Mouse (Mus musculus) lung, embryonic 15.5 days (tissue): ENCODE measurements around the gene Rogdi. TPM values are rescaled to one million over a fixed set of nuclear protein-coding genes. Genes with fewer than 3 reads are reported as not detected.

ENCODE experiments used
- ATAC-seq: fragments of 200-750 bp; cut with Nextera tagmentation; 2 replicates; pipeline ENCODE4 v1.8.0; 2017; ENCODE audit warnings: moderate number of reproducible peaks, borderline replicate concordance; ENCODE audit not compliant: low FRiP score, low TSS enrichment; ENCODE audit errors: extremely low read depth
- H3K27ac ChIP-seq: fragments of 300-500 bp; sonication (generic); 2 replicates; pipeline ENCODE4 v1.5.1; 2015; ENCODE audit warnings: moderate library complexity, mild to moderate bottlenecking, inconsistent platforms
- H3K27me3 ChIP-seq: fragments of 300-500 bp; sonication (generic); 2 replicates; pipeline ENCODE4 v1.6.1; 2015; ENCODE audit warnings: inconsistent platforms
- H3K36me3 ChIP-seq: fragments of 300-500 bp; sonication (generic); 2 replicates; pipeline ENCODE4 v1.6.1; 2015; ENCODE audit warnings: inconsistent platforms
- H3K4me1 ChIP-seq: fragments of 300-500 bp; sonication (generic); 2 replicates; pipeline ENCODE4 v1.6.1; 2015; ENCODE audit warnings: inconsistent platforms
- H3K4me2 ChIP-seq: fragments of 300-500 bp; sonication (generic); 2 replicates; pipeline ENCODE4 v1.6.1; 2015; ENCODE audit warnings: inconsistent platforms, mild to moderate bottlenecking, moderate library complexity
- H3K4me3 ChIP-seq: fragments of 300-500 bp; sonication (generic); 2 replicates; pipeline ENCODE4 v1.5.1; 2015; ENCODE audit warnings: mild to moderate bottlenecking, inconsistent platforms
- H3K9ac ChIP-seq: fragments of 300-500 bp; sonication (generic); 2 replicates; pipeline ENCODE4 v1.6.1; 2015; ENCODE audit warnings: inconsistent platforms
- H3K9me3 ChIP-seq: fragments of 300-500 bp; sonication (generic); 2 replicates; pipeline ENCODE4 v1.6.1; 2016; ENCODE audit warnings: inconsistent platforms
- WGBS: fragments of 180-500 bp; shearing (Covaris S2); methylation state at CpG from one replicate; pipeline ENCODE4 v1.1.7; 2015; 5-methylcytosine and 5-hydroxymethylcytosine counted together
- polyA plus RNA-seq: library from polyadenylated mRNA; unstranded; fragments of >200 nt; fragmentation: Nextera tagmentation; extraction: Ambion mirVana; gene quantifications from 2 replicates; pipeline ENCODE4 v1.2.1, GENCODE M21; 2015

Gene Rogdi
- polyA plus RNA-seq, 1 experiment from 2014 or later: 60.3 TPM

GRCm38 (mm10) chr16:5012036-5013005 lies 1.0 kb downstream of the Rogdi start:
- no peak for ATAC-seq
- Histone ChIP-seq H3K4me2 (peak overlapping the region; percentile 85), H3K27ac (no peak overlapping the region), H3K4me3 (peak overlapping the region; percentile 82), H3K9me3 (no peaks in the 10 kb centered on the region), H3K36me3 (peaks cover 32% of the 10 kb centered on the region), H3K27me3 (no peaks in the 10 kb centered on the region), H3K9ac (peak overlapping the region; percentile 64), H3K4me1 (peaks cover 9% of the 10 kb centered on the region)
- 41% methylated on average over 13 of the region's 13 CpGs for WGBS

GRCm38 (mm10) chr16:5011285-5011684 lies 2.1 kb downstream of the Rogdi start:
- Histone ChIP-seq H3K9me3 (no peaks in the 10 kb centered on the region), H3K4me3 (no peak overlapping the region), H3K4me1 (peaks cover 9% of the 10 kb centered on the region), H3K36me3 (peaks cover 22% of the 10 kb centered on the region), H3K27ac (no peak overlapping the region), H3K4me2 (no peak overlapping the region), H3K27me3 (no peaks in the 10 kb centered on the region), H3K9ac (no peak overlapping the region)
- no peak for ATAC-seq
- 84% methylated on average over 7 of the region's 7 CpGs for WGBS

GRCm38 (mm10) chr16:5010371-5010935 lies 2.9 kb downstream of the Rogdi start:
- ATAC-seq: no peak
- Histone ChIP-seq H3K4me2 (no peak overlapping the region), H3K9ac (no peak overlapping the region), H3K4me1 (peaks cover 9% of the 10 kb centered on the region), H3K9me3 (no peaks in the 10 kb centered on the region), H3K27me3 (no peaks in the 10 kb centered on the region), H3K27ac (no peak overlapping the region), H3K4me3 (no peak overlapping the region), H3K36me3 (peaks cover 13% of the 10 kb centered on the region)
- WGBS: 88% methylated on average over 10 of the region's 10 CpGs

- Histone ChIP-seq H3K4me1 (peaks cover 9% of the 10 kb centered on the region), H3K27me3 (no peaks in the 10 kb centered on the region), H3K36me3 (no peaks in the 10 kb centered on the region), H3K4me2 (peak overlapping the region; percentile 50), H3K4me3 (peak overlapping the region; percentile 24), H3K9ac (no peak overlapping the region), H3K9me3 (no peaks in the 10 kb centered on the region), H3K27ac (no peak overlapping the region)
- no peak for ATAC-seq
- WGBS: 77% methylated on average over 12 of the region's 12 CpGs
Observed at GRCm38 (mm10) chr16:5008076-5008475, 5.3 kb downstream of the Rogdi start.

- H3K4me3 ChIP-seq: peak overlapping the region; percentile 24
- no peak for ATAC-seq
- H3K27ac ChIP-seq: 0 out of 2 replicates have a peak overlapping the region, but pooled peaks have one; percentile 13
- H3K9ac ChIP-seq: no peak overlapping the region
- 31% methylated on average over 6 of the region's 6 CpGs for WGBS
- H3K27me3 ChIP-seq: no peaks in the 10 kb centered on the region
- H3K4me1 ChIP-seq: peaks cover 6% of the 10 kb centered on the region
- H3K4me2 ChIP-seq: peak overlapping the region; percentile 50
- H3K9me3 ChIP-seq: no peaks in the 10 kb centered on the region
- H3K36me3 ChIP-seq: no peaks in the 10 kb centered on the region
Observed at GRCm38 (mm10) chr16:5007492-5007891, 5.9 kb downstream of the Rogdi start.

GRCm38 (mm10) chr16:5007067-5007466 lies 6.3 kb downstream of the Rogdi start, which contains the start of gene Smim22:
Gene Smim22 (plus strand): TSS chr16:5007288.
- no peak within 1 kb of the TSS for H3K9ac ChIP-seq
- ATAC-seq: peak; percentile 48; the same call in 1 of the 2 replicates
- no peaks in the 10 kb centered on the region for H3K36me3 ChIP-seq
- WGBS: 41% methylated on average over 5 of the region's 5 CpGs
- H3K4me3 ChIP-seq: peak within 1 kb of the TSS; percentile 24
- H3K4me1 ChIP-seq: peaks cover 2% of the 10 kb centered on the region
- H3K27ac ChIP-seq: 0 out of 2 replicates have a peak within 1 kb of the TSS, but pooled peaks have one; percentile 13
- no peaks in the 10 kb centered on the region for H3K9me3 ChIP-seq
- no peaks in the 10 kb centered on the region for H3K27me3 ChIP-seq
- peak within 1 kb of the TSS; percentile 50 for H3K4me2 ChIP-seq

GRCm38 (mm10) chr16:5000611-5001010 lies 12.7 kb downstream of the Rogdi start:
- Histone ChIP-seq H3K9me3 (no peaks in the 10 kb centered on the region), H3K27me3 (no peaks in the 10 kb centered on the region), H3K9ac (no peak overlapping the region), H3K36me3 (no peaks in the 10 kb centered on the region), H3K4me1 (no peaks in the 10 kb centered on the region), H3K27ac (no peak overlapping the region), H3K4me3 (no peak overlapping the region), H3K4me2 (no peak overlapping the region)
- no peak for ATAC-seq
- 45% methylated on average over 3 of the region's 3 CpGs for WGBS

- 49% methylated on average over 1 of the region's 1 CpGs for WGBS
Observed at GRCm38 (mm10) chr16:4998984-4999383, 14.4 kb downstream of the Rogdi start.

GRCm38 (mm10) chr16:4997553-4997952 lies 15.8 kb downstream of the Rogdi start, which contains the start of gene Sept12:
Gene Sept12 (minus strand): TSS chr16:4997852.
- ATAC-seq: no peak
- Histone ChIP-seq H3K4me3 (no peak within 1 kb of the TSS), H3K27ac (peak within 1 kb of the TSS; percentile 0; the same call in 1 of the 2 replicates), H3K9me3 (no peaks in the 10 kb centered on the region), H3K27me3 (no peaks in the 10 kb centered on the region), H3K4me1 (no peaks in the 10 kb centered on the region), H3K36me3 (no peaks in the 10 kb centered on the region), H3K9ac (no peak within 1 kb of the TSS), H3K4me2 (no peak within 1 kb of the TSS)
- 33% methylated on average over 3 of the region's 3 CpGs for WGBS

More at GRCm38 (mm10) chr16:4998984-4999383, 14.4 kb downstream of the Rogdi start:
- Histone ChIP-seq H3K4me3 (no peak overlapping the region), H3K36me3 (no peaks in the 10 kb centered on the region), H3K9me3 (no peaks in the 10 kb centered on the region), H3K9ac (no peak overlapping the region), H3K27me3 (no peaks in the 10 kb centered on the region), H3K4me1 (no peaks in the 10 kb centered on the region), H3K4me2 (no peak overlapping the region), H3K27ac (no peak overlapping the region)
- ATAC-seq: no peak

GRCm38 (mm10) chr16:4993276-4993675 lies 20.1 kb downstream of the Rogdi start:
- ATAC-seq: no peak
- H3K9me3 ChIP-seq: no peaks in the 10 kb centered on the region
- WGBS: 80% methylated on average over 4 of the region's 4 CpGs
- H3K9ac ChIP-seq: no peak overlapping the region
- H3K4me3 ChIP-seq: no peak overlapping the region
- no peaks in the 10 kb centered on the region for H3K27me3 ChIP-seq
- H3K36me3 ChIP-seq: no peaks in the 10 kb centered on the region
- no peak overlapping the region for H3K27ac ChIP-seq
- H3K4me2 ChIP-seq: no peak overlapping the region
- no peaks in the 10 kb centered on the region for H3K4me1 ChIP-seq

- H3K36me3 ChIP-seq: no peaks in the 10 kb centered on the region
- no peak overlapping the region for H3K9ac ChIP-seq
- no peaks in the 10 kb centered on the region for H3K27me3 ChIP-seq
- H3K4me3 ChIP-seq: no peak overlapping the region
- H3K4me1 ChIP-seq: no peaks in the 10 kb centered on the region
- ATAC-seq: no peak
- H3K27ac ChIP-seq: no peak overlapping the region
- H3K4me2 ChIP-seq: no peak overlapping the region
- WGBS: 87% methylated on average over 12 of the region's 12 CpGs
- H3K9me3 ChIP-seq: no peaks in the 10 kb centered on the region
Observed at GRCm38 (mm10) chr16:4984717-4985116, 28.6 kb downstream of the Rogdi start.
